Mouse (Mus musculus): ENCODE results near the gene Ets1. TPM values are rescaled to one million over a fixed set of nuclear protein-coding genes. Genes with fewer than 3 reads are reported as not detected.

The Ets1 gene
- total RNA-seq, 2 experiments from 2014 or later = 7.5 to 9.4 TPM

- DNase-seq (ENCODE audit: low spot score in 2 of 2) = no peak
Observed at GRCm38 (mm10) chr9:32710987-32711652, 75.1 kb downstream of the Ets1 start.

- DNase-seq (ENCODE audit: low spot score in 2 of 2) = no peak
Observed at GRCm38 (mm10) chr9:32711768-32712167, 75.7 kb downstream of the Ets1 start.

GRCm38 (mm10) chr9:32712383-32712910, 76.4 kb downstream of the Ets1 start:
- no peak for DNase-seq (ENCODE audit: low spot score in 2 of 2)

- no peak for DNase-seq (ENCODE audit: low spot score in 2 of 2)
Observed at GRCm38 (mm10) chr9:32713106-32713505, 77.1 kb downstream of the Ets1 start.

GRCm38 (mm10) chr9:32713790-32714189, 77.8 kb downstream of the Ets1 start:
- DNase-seq (ENCODE audit: low spot score in 2 of 2) = no peak

- DNase-seq (ENCODE audit: low spot score in 2 of 2) = no peak
Observed at GRCm38 (mm10) chr9:32714487-32714886, 78.5 kb downstream of the Ets1 start.

GRCm38 (mm10) chr9:32715806-32716466, 79.9 kb downstream of the Ets1 start:
- DNase-seq (ENCODE audit: low spot score in 2 of 2) = peak in 1 of 2 experiments; percentile 20

GRCm38 (mm10) chr9:32717268-32717920, 81.4 kb downstream of the Ets1 start:
- no peak for DNase-seq (ENCODE audit: low spot score in 2 of 2)

- no peak for DNase-seq (ENCODE audit: low spot score in 2 of 2)
Observed at GRCm38 (mm10) chr9:32717931-32718820, 82.2 kb downstream of the Ets1 start.

GRCm38 (mm10) chr9:32718868-32719267, 82.8 kb downstream of the Ets1 start:
- no peak for DNase-seq (ENCODE audit: low spot score in 2 of 2)

GRCm38 (mm10) chr9:32719941-32720263, 83.9 kb downstream of the Ets1 start:
- no peak for DNase-seq (ENCODE audit: low spot score in 2 of 2)

GRCm38 (mm10) chr9:32720264-32721031, 84.4 kb downstream of the Ets1 start:
- no peak for DNase-seq (ENCODE audit: low spot score in 2 of 2)

GRCm38 (mm10) chr9:32721081-32721480, 85.1 kb downstream of the Ets1 start:
- no peak for DNase-seq (ENCODE audit: low spot score in 2 of 2)

- no peak for DNase-seq (ENCODE audit: low spot score in 2 of 2)
Observed at GRCm38 (mm10) chr9:32722205-32722604, 86.2 kb downstream of the Ets1 start.

- DNase-seq (ENCODE audit: low spot score in 2 of 2) = no peak
Observed at GRCm38 (mm10) chr9:32722969-32723368, 86.9 kb downstream of the Ets1 start.

- DNase-seq (ENCODE audit: low spot score in 2 of 2) = no peak
Observed at GRCm38 (mm10) chr9:32724131-32724825, 88.3 kb downstream of the Ets1 start.

- no peak for DNase-seq (ENCODE audit: low spot score in 2 of 2)
Observed at GRCm38 (mm10) chr9:32725902-32726301, 89.9 kb downstream of the Ets1 start.

GRCm38 (mm10) chr9:32726595-32726994, 90.6 kb downstream of the Ets1 start:
- DNase-seq (ENCODE audit: low spot score in 2 of 2) = no peak

- no peak for DNase-seq (ENCODE audit: low spot score in 2 of 2)
Observed at GRCm38 (mm10) chr9:32727058-32727457, 91.0 kb downstream of the Ets1 start.

- no peak for DNase-seq (ENCODE audit: low spot score in 2 of 2)
Observed at GRCm38 (mm10) chr9:32728306-32728705, 92.3 kb downstream of the Ets1 start.
